Mouse (Mus musculus) T-helper 17 cell (primary cell): ENCODE data around the gene Mapk6.

ENCODE experiments used
- in situ Hi-C, 2 experiments: fragments of 300-600 bp; cut with MboI, MseI; formaldehyde crosslinking; loops; 1 replicate in 1 of 2; 2 replicates in 1 of 2; pipeline ENCODE4 v1.15.1; 2025; ENCODE audit warnings: high pct_unique_total_duplicates in 2 of 2

Gene Mapk6

DNA sequence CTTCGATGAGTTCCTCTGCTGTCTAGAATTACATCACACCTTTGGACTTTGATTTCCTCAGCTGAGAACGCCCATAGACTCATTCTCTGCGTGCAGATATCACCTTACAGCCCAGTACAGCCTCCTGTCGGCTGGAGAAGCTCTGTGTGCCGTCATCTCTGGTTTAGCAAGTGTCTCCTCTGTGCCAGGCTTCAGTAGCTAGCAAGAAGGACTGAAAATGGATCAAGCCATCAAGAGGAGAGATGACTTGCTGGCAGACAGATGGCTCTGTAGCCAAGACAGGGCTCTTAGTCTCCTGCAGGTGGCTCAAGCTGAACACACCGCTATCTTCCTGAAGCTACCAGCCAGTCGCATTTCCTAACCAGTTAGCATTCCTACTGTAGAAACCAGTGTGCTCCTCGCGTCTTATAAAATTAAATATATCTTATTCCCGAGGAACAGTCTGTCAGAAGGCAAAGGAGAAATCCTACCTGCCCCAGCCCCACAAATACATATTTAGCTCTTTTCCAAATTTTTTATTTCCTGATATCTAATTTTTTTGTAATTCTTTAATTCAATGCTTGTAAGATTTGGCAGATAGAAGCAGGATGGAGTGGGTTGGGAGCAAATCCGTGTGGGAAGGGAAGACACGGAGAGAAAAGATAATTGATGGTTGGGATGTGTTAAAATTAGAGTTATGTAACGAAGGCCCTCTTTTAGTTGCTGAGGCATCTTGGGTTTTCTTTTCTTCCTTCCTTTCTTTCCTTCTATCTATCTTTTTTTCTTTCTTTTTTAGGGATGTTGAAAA is 87.5 kb downstream of the Mapk6 start:
- in situ Hi-C loops, result no loop called here

DNA sequence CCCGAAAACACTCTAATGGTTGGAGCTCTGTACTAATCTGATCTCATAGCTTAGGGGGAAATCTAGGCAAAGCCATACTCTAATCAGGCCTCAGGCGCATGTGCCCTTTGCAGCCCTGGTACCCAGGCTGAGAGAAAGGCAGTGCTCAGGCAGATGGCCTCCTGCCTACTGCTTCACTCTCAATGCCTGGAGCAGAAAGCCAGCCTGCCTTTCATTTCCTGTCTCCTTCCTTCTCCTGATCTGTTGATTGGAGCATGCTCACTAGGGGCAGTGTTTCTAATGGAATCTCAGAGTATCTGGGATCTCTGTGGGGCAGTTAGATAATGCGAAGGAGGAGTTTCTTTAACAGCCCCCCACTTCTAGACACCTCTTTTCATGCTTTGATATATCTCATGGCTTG is 90.4 kb downstream of the Mapk6 start:
- in situ Hi-C loops, result loop anchor here in 1 of 2 experiments (5.0 kb wide), 1 partner anchor 123 kb away; the partner anchor contains the start of gene Leo1
